Mouse (Mus musculus): Measurements from ENCODE around the gene Tbc1d22b. TPM values are rescaled to one million over a fixed set of nuclear protein-coding genes. Genes with fewer than 3 reads are reported as not detected.

The Tbc1d22b gene
- 13.8 and 14.9 TPM in 2 replicates for polyA plus RNA-seq (2016; fragmentation: Nextera tagmentation; extraction: Ambion mirVana)

GRCm38 (mm10) chr17:29549543-29550428, at the start of gene Tbc1d22b, which contains the start of gene Gm17657:
Gene Tbc1d22b, plus strand, starts transcription at chr17:29549785.
Gene Gm17657, minus strand, starts transcription at chr17:29549638.
- Histone ChIP-seq H3K4me1 (replicated peaks) (peaks cover 25% of the 10 kb centered on the region), H3K27ac (ENCODE audit: poor library complexity, severe bottlenecking) (peak within 1 kb of the TSS; percentile 56), H3K4me2 (peak within 1 kb of the TSS; percentile 98), H3K9ac (peak within 1 kb of the TSS; percentile 93), H3K36me3 (no peaks in the 10 kb centered on the region), H3K9me3 (replicated peaks) (no peaks in the 10 kb centered on the region; the same call in 1 of the 2 replicates), H3K4me3 (peak within 1 kb of the TSS; percentile 94), H3K27me3 (replicated peaks) (no peaks in the 10 kb centered on the region)
- peak; percentile 98 for ATAC-seq (ENCODE audit: insufficient number of reproducible peaks, low FRiP score)
- under 1% methylated on average over 44 of the region's 44 CpGs for WGBS

GRCm38 (mm10) chr17:29500243-29500740, 49.3 kb upstream of the Tbc1d22b start:
- ATAC-seq (ENCODE audit: insufficient number of reproducible peaks, low FRiP score): no peak
- Histone ChIP-seq H3K4me1 (replicated peaks) (peaks cover 13% of the 10 kb centered on the region; the same call in 1 of the 2 replicates), H3K36me3 (0 out of 2 replicates have a peak, but pooled peaks cover 4% of the 10 kb centered on the region), H3K27ac (ENCODE audit: poor library complexity, severe bottlenecking) (0 out of 2 replicates have a peak overlapping the region, but pooled peaks have one; percentile 26), H3K9me3 (replicated peaks) (no peaks in the 10 kb centered on the region), H3K27me3 (replicated peaks) (no peaks in the 10 kb centered on the region), H3K4me3 (no peak overlapping the region), H3K9ac (no peak overlapping the region), H3K4me2 (no peak overlapping the region)
- 69% methylated on average over 7 of the region's 7 CpGs for WGBS

- Histone ChIP-seq H3K9ac (no peak overlapping the region), H3K9me3 (replicated peaks) (no peaks in the 10 kb centered on the region), H3K4me1 (replicated peaks) (peaks cover 13% of the 10 kb centered on the region; the same call in 1 of the 2 replicates), H3K4me3 (no peak overlapping the region), H3K27me3 (replicated peaks) (no peaks in the 10 kb centered on the region), H3K4me2 (no peak overlapping the region), H3K27ac (ENCODE audit: poor library complexity, severe bottlenecking) (no peak overlapping the region), H3K36me3 (0 out of 2 replicates have a peak, but pooled peaks cover 4% of the 10 kb centered on the region)
- WGBS: 69% methylated on average over 17 of the region's 17 CpGs
- peak; percentile 76 for ATAC-seq (ENCODE audit: insufficient number of reproducible peaks, low FRiP score)
Observed at GRCm38 (mm10) chr17:29500802-29501469, 48.6 kb upstream of the Tbc1d22b start.

- no peaks in the 10 kb centered on the region for H3K27me3 ChIP-seq (replicated peaks)
- no peak overlapping the region for H3K9ac ChIP-seq
- H3K4me3 ChIP-seq: no peak overlapping the region
- H3K4me1 ChIP-seq (replicated peaks): peaks cover 13% of the 10 kb centered on the region; the same call in 1 of the 2 replicates
- no peaks in the 10 kb centered on the region for H3K9me3 ChIP-seq (replicated peaks)
- H3K27ac ChIP-seq (ENCODE audit: poor library complexity, severe bottlenecking): 0 out of 2 replicates have a peak overlapping the region, but pooled peaks have one; percentile 40
- peak overlapping the region; percentile 48 for H3K4me2 ChIP-seq
- no peaks in the 10 kb centered on the region for H3K36me3 ChIP-seq
- no peak for ATAC-seq (ENCODE audit: insufficient number of reproducible peaks, low FRiP score)
- 61% methylated on average over 7 of the region's 7 CpGs for WGBS
Observed at GRCm38 (mm10) chr17:29502005-29502668, 47.4 kb upstream of the Tbc1d22b start.

- WGBS: 8% methylated on average over 32 of the region's 32 CpGs
Observed at GRCm38 (mm10) chr17:29502669-29503665, 46.6 kb upstream of the Tbc1d22b start.

GRCm38 (mm10) chr17:29503700-29504099, 45.9 kb upstream of the Tbc1d22b start:
- Histone ChIP-seq H3K36me3 (no peaks in the 10 kb centered on the region), H3K9ac (no peak overlapping the region), H3K4me2 (no peak overlapping the region), H3K27me3 (replicated peaks) (no peaks in the 10 kb centered on the region), H3K9me3 (replicated peaks) (no peaks in the 10 kb centered on the region), H3K4me1 (replicated peaks) (peaks cover 8% of the 10 kb centered on the region; the same call in 1 of the 2 replicates), H3K27ac (ENCODE audit: poor library complexity, severe bottlenecking) (no peak overlapping the region), H3K4me3 (no peak overlapping the region)
- ATAC-seq (ENCODE audit: insufficient number of reproducible peaks, low FRiP score): no peak
- WGBS: 80% methylated on average over 5 of the region's 5 CpGs

More at GRCm38 (mm10) chr17:29502669-29503665, 46.6 kb upstream of the Tbc1d22b start:
- H3K27ac ChIP-seq (ENCODE audit: poor library complexity, severe bottlenecking): 0 out of 2 replicates have a peak overlapping the region, but pooled peaks have one; percentile 40
- H3K4me1 ChIP-seq (replicated peaks): peaks cover 12% of the 10 kb centered on the region; the same call in 1 of the 2 replicates
- H3K9me3 ChIP-seq (replicated peaks): no peaks in the 10 kb centered on the region
- H3K9ac ChIP-seq: peak overlapping the region; percentile 11; the same call in 1 of the 2 replicates
- H3K4me2 ChIP-seq: peak overlapping the region; percentile 60
- ATAC-seq (ENCODE audit: insufficient number of reproducible peaks, low FRiP score): no peak
- H3K36me3 ChIP-seq: no peaks in the 10 kb centered on the region
- no peaks in the 10 kb centered on the region for H3K27me3 ChIP-seq (replicated peaks)
- peak overlapping the region; percentile 20 for H3K4me3 ChIP-seq

- Histone ChIP-seq H3K9me3 (replicated peaks) (no peaks in the 10 kb centered on the region), H3K27ac (ENCODE audit: poor library complexity, severe bottlenecking) (no peak overlapping the region; the same call in 1 of the 2 replicates), H3K4me1 (replicated peaks) (no peaks in the 10 kb centered on the region), H3K36me3 (no peaks in the 10 kb centered on the region), H3K4me3 (no peak overlapping the region), H3K27me3 (replicated peaks) (no peaks in the 10 kb centered on the region), H3K9ac (no peak overlapping the region), H3K4me2 (no peak overlapping the region)
- ATAC-seq (ENCODE audit: insufficient number of reproducible peaks, low FRiP score): peak; percentile 86
- WGBS: 65% methylated on average over 12 of the region's 12 CpGs
Observed at GRCm38 (mm10) chr17:29508927-29509608, 40.5 kb upstream of the Tbc1d22b start.

GRCm38 (mm10) chr17:29510691-29511090, 38.9 kb upstream of the Tbc1d22b start:
- H3K27ac ChIP-seq (ENCODE audit: poor library complexity, severe bottlenecking): no peak overlapping the region
- no peaks in the 10 kb centered on the region for H3K36me3 ChIP-seq
- WGBS: 57% methylated on average over 8 of the region's 8 CpGs
- no peak overlapping the region for H3K4me3 ChIP-seq
- no peak overlapping the region for H3K9ac ChIP-seq
- H3K9me3 ChIP-seq (replicated peaks): no peaks in the 10 kb centered on the region
- no peak overlapping the region for H3K4me2 ChIP-seq
- H3K27me3 ChIP-seq (replicated peaks): no peaks in the 10 kb centered on the region
- no peaks in the 10 kb centered on the region for H3K4me1 ChIP-seq (replicated peaks)
- ATAC-seq (ENCODE audit: insufficient number of reproducible peaks, low FRiP score): no peak

- 29% methylated on average over 13 of the region's 13 CpGs for whole genome bisulfite sequencing
- Histone ChIP-seq H3K36me3 (no peaks in the 10 kb centered on the region), H3K4me2 (no peak overlapping the region), H3K27me3 (replicated peaks) (no peaks in the 10 kb centered on the region), H3K4me3 (no peak overlapping the region), H3K9me3 (replicated peaks) (no peaks in the 10 kb centered on the region), H3K4me1 (replicated peaks) (no peaks in the 10 kb centered on the region), H3K9ac (no peak overlapping the region), H3K27ac (ENCODE audit: poor library complexity, severe bottlenecking) (no peak overlapping the region)
- ATAC-seq (ENCODE audit: insufficient number of reproducible peaks, low FRiP score): peak; percentile 76
Observed at GRCm38 (mm10) chr17:29513044-29513730, 36.4 kb upstream of the Tbc1d22b start.
